Mouse (Mus musculus) A20 (cell line): ENCODE results near the gene Kif1c.
A peak's percentile ranks its signal among the peaks of the same experiment; 100 is the strongest.

Experiments
- DNase-seq: peaks from one replicate; pipeline ENCODE4 v3.0.0-alpha.2; 2011; ENCODE audit warnings: low read depth, low spot score

Kif1c gene

DNA sequence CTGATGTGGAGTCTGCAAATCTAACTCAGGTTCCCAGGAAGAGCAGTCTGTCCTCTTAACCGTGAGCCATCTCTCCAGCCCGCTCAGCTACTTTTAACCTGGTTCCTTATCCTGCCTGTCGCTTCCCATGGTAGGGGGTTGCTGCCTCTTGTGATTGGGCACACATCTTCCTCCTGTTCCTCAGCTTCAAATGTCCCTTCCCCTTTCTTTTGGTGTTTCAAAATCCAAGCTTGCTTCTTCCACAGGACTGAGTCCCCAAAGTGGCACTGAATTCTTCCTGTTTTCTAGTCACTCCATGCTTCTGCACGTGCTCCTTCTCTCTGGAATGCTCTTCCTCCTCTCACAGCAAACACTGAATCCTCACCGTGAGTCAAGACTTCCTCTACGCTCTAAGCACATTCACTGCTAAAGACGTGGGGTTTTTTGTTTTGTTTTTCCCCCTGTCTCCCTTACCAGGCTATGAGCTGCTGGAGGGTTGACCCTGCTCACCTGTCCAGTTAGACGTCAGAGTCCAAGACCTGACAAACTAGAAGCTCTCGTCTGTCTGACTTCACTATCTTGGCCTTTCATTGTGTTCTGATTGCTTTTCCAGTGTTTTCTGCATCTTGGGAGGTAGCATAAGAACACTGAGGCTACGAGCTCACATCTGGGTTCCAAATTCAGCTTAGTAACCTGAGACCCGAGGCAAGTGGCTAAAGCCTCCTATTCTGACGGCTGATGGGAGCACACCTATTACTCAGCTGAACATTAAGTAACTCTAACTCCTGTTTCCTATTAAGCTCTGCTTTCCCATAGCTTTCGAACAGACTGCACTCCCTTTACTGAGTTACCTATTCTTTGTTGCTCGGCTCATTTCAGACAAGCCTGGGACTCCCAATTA, 32.8 kb upstream of the Kif1c start:
- DNase-seq = no peak

DNA sequence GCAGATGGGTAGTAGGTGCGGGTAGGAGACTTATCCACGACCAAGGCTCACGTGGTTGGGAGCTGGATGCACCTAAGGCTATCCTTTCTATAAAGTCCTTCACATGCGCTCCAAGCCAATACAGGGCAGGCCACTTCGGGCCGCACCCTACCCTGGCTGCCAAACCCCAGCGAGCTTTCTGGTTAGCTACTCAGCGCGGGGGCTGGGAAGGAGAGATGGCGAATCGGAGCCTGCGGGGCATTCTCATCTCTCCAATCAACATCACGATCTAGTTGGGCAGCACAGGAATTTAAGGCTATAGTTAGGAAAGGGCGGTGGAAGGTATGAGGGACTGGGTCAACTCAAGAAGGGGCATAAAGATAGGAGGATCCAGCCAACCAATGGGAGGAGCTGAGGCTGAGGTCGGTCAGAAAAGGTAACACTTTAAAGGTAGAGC, 32.0 kb upstream of the Kif1c start:
- DNase-seq = no peak

DNA sequence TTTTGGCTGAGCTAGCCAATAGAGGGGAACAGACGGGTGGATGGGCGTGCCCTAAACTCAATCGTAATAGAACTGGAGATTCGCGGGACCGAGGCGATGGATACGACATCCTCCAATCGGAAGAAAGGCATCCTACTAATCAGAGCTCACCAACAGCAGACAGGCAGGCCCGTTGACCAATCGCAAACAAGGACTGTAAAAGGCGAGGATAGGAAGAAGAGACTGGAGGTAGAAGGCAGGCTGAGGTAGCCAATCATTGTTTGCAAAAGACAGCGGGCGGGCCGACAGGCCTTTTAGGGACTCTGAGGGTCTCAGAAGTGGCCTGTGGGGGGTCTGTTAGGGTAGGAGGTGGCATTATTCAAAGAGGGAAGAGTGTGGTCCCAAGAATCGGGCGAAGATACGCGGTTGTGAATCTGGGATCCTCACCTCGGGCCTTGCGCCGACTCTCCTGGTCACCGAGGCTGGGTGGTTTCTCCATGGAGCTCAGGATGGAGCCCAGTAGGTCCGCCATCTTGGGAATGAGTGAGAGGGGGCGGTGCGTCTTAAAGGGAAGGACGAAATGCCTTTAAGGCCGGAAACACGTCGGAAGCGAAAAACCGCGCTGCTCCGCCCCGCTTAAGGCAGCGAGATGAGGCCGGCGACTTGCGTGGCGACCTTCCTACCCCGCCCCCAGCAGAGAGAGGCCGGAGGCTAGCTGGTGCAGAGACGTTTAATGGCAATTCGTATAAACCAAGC, 31.4 kb upstream of the Kif1c start, which contains the start of gene Spag7:
Gene Spag7 (minus strand): TSS at position 646 of the 735 bp plus-strand sequence.
- DNase-seq = peak; percentile 99

DNA sequence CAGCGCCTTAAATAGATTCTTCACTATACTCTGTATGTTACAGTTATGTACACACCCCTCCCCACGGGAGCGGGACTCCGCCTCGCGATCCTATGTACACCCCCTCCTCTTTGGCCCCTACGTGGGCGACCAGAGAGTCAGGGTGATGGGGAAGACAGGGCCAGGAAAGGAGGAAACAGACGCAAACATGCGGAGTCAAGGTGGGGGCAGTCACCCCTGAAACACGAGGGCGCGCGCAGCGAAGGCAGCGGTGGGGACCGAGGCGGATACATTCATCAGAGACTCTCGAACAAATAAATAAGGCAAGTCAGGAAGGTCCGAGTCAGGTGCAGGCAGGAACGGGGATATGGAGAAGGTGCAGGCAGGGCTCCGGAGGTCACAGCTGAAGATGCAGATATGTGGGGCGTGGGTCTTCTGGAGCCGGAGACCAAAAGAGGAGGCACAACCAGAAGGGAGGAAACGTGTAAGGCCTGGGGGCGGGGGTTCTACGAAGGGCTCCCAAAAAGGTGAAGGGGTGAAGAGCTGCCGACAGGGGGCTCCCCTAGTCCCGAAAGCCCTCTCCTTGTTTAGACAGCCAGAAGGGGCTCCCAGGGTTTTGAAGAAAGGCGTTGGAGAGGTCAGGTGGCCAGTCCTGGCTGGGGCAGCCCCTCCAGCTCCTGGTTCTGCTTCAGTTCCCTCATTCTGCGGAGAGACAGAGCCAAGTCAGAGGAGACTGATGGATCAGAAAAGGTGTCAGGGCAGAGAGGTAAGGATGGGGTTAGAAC, 30.6 kb upstream of the Kif1c start:
- peak; percentile 94 for DNase-seq

DNA sequence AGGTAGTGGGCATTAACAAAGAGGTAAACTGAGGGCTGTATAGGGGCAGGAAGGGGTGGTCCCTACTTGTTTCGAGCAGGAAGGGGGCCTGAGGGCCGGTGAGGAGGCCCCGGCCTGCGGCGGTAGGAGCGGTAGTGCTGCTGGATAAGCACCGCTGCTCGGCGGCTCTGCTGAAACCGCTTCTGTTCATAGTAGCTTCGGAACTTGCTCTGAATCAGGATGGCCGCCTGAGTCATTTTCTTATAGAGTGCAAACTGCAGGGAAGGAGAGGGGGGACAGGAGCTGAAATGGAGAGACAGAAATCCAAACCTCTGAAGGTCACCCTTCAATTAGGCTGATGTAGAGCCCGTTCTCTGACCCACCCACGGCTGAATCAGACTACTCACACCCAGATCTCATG, 29.9 kb upstream of the Kif1c start:
- no peak for DNase-seq

DNA sequence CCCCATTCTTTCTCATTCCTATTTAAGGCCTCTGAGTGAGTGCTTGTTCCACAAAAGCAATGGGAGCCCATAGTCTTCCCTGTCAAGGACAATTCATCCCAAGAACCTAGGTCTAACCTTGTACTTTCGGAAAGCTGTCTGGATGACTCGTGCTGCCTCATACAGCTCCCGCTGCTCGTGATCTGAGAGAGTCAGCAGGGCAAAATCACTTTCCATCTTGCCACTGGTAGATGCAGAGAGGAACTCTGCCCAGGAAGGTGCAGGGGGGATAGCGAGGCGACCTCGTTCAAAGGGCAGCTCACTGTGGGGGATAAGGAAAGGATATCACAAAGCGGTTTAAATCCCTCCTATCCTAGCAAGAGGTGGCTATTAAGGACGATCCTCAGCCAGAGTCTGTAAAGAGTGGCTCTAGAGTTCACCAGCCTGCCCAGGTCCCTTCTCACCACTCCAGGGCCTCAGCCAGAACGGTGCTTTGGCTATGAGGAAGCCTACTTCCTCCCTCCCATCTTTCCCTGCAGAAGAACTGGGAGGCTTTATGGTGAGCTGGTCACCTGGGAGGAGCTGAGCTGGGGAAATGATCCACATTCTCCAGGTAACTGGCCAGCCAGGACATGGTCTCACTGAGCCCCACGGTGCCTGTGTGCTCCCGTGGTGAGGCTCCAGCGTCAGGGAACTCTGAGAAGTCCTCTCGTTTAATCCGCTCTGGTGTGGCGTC, 28.9 kb upstream of the Kif1c start:
- DNase-seq = no peak

DNA sequence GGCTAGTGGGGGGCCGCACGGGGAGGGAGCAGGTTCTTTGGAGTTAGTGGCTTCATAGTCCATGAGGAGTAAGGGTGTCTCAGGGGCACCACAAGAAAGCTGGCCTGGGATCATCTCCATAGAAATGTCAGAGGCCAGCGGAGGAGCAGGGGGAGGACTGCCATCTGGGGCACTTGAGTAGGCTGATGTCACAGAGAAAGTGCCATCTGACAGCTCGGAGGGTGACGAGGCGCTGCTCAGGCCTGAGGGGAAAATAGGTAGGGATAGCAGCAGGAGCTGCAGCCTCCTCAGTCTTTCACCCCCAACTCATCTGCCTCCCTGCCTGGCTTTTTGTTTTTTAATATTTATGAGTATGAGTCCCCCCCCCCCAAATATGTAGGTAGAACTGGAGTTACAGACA, 26.3 kb upstream of the Kif1c start:
- DNase-seq = no peak

DNA sequence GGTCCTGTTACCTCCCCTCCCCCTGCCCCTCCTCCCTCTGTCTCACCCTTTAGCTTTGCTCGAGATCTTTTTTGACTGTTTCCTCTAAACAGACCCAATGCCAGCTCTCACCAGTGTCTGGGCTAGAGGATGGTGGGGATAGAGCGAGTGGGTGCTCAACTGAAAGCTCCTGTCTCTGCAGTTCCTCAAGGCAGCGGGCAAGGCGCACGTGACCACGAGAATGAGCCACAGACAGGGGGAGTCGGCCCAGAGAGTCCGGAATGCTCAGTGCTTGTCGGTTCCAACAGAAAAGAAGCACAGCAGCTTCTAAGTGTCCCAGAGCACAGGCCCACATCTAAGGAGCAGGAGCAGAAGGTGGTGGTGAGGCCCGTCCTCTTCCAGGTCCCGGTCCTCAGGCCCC, 25.8 kb upstream of the Kif1c start:
- DNase-seq = no peak

DNA sequence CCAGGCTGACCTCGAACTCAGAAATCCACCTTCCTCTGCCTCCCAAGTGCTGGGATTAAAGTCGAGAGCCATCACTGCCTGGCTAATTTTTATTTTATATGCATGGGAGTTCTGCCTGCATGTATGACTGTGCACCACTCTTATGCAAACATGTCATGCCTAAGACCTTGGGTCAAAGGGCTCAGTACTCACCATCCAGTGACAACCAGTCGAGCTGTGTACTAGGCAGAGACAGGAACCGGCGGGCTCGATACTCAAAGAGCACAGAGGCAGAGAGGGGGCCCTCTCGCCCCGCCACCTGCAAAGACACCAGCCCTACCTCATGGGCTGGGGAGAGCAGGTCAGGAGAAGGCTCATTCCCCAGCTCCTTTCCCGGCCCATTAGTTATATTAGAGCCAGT, 22.3 kb upstream of the Kif1c start:
- DNase-seq = no peak

DNA sequence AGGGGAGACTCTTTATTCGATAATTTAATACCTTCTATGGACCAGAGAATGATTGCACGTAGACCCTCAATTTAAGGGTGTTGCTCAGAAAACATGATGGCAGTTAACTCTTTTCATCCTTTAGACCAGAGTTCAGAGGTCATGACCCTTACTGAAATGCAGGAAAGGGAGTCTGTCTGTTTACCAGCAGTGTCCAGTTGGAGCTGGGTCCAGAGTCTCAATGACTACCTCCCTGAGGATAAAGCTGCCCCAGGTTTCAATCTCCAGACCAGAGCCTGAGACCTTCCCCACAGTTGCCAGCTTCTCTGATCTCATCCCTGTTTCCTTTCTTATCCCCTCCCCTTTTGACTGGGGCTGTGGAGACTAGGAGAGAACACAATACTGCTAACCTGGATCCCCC, 21.8 kb upstream of the Kif1c start:
- DNase-seq = no peak

DNA sequence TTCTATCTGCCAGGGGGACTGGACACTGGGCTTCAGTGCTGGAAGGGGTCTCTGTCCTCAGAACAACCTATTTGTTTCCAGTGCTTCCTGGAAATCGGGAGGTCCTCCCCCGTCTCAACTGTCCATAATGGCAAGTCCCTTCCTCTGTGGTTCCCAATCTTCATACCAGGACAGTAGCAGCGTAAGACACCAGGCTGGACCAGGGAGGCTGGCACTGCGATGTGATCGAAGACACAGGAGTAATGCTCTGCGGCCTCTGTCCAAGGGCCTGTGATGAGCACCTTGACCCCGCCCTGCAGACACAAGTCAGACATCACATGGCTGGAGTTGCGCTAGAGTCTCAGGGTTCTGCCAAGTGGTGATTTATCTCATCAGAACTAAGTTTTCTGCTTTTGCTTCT, 21.0 kb upstream of the Kif1c start:
- DNase-seq = no peak

DNA sequence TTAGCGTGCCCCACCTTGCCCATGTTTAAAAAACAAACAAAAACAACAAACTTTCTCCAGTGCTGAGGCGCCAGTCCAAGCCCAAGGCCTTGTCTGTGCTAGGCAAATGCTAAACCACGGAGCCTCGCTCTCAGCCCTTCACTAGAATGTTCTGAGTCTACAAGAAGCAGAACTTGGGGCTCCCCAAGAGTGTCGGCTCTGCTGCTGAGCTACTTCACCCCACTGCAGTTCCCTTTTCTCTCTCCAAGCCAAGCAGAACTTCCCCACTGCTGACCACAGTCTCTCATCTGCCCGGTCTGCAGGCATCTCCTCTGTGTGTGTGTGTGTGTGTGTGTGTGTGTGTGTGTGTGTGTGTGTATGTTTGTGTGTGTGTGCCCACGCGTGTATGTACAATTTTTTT, 20.5 kb upstream of the Kif1c start:
- peak; percentile 86 for DNase-seq

DNA sequence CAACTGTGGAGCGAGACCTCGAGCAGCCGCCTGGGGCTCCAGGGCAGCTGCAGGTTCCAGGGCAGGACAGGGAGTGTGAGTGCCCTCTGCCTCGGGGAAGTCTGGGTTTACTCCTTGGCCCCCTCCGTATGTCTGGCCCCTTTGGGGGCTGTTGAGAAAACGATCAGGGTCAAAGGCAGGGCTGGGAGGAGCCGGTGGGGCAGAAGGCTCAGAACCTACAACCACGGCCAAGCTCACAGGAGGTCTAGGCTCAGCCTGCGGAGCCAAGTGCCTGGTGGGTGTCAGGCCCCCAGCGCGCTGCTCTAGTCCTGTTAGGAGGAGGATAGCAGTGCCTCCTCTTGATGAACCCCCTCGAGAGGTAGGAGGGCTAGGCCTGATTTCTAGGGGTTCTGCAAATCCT, 19.2 kb upstream of the Kif1c start:
- no peak for DNase-seq

DNA sequence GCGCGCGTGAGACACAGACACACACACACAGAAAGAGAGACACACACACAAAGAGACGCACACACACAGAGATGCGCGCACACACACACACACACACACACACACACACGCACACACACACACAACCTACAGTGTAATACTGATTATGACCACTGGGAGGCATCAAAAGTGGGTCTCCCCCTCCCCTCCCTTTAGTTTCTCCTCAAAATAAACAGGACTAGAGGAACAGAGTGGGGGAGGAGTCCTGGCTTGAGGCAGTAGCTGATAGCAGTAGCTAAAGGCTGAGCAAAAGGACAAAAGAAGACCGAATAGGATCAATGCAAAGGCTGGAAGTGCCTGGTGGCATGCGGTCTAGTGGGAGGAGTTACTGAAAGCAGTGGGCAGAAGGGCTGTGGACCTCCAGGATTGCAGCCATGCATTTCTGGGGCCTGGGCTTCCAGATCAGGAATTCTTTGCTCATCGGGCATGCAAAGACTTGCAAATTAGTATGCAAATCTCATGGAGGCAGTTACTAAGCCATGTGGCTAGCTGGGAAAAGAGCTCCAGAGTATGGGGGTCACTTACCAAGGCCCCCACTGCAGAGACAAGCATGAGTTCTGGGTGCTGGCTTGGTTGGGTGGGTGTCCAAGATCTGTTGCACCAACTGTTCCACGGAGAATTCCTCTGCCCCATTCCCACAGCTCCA, 18.3 kb upstream of the Kif1c start:
- DNase-seq = peak; percentile 63

DNA sequence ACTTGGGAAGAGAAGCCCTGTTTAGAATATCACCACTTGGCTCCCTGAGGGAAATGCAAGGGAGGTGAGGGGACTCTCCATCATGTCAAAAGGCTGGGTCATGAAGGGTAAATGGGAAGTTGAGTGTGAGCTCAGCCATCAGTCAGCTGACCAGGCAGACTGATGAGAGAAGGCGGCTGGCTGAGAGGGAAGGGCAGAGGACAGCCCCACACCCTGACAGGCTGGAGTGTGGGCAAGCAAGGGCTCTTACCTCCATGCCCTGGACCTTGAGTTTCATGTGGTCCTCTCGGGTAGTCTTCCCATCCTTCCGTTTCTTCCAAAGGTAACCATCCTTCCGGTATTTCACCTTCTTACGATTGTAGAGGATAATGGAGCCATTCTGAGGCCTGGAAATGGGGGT, 16.7 kb upstream of the Kif1c start:
- DNase-seq = no peak

DNA sequence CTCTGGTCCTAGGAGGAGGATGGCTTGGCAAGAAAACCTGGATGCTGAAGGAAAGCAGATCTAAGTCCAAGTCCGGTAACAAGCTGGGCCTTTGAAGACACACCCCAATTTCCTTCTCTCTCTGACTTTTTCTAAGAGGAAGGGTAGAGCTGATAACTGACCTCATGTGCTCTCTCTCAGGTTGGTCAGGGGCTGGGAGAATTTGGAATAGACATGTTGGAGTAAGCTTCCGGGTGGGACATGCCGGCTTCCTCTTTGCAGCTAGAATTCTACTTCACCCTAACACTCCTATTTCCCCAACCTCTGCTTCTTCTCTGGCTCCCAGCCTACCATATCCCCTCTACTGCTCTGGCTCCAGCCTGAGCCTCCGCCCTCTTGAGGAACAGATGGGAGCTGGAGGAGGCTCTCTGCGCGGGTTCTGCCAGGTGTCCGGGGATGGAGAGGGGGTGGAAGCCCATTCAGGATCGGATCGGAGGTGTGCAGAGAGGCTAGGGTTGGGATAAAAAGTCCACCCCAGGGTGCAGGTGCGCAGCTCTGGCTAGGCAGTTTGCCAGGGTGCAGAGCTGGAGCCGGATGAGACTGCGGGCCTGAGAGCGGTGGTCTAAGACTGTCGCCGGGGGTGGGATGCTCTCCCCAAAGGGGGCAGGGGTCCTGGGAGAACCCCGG, 13.3 kb upstream of the Kif1c start:
- no peak for DNase-seq

DNA sequence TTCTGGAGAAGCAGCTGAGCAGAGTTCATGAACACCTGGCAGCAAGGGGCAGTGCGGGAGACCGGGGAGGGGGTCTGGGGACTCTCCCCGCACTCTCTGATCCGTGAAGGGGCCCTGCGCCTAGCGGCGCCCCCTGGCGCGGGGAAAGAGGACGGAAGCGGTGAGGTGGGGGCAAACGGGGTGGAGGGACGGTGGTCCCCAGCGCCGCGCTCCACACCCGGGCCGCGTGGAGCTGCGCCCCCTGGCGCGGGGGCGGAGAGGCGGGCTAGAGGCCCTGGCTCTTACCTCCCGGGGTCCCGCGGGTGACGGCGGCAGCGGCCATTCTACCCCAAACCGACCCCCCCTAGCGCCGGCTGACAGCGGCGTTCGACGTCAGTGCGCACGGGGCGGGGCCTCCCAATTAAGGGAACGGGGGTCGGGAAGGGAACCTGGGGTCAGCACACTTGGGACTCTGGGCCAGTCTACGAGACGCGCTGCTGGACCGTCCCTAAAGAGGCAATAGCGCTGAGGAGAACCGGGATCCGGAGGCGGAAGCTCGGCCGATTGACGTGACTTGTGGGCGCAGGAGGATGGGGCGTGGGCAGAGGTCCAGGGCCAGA, 12.6 kb upstream of the Kif1c start, which contains the start of gene Camta2:
Gene Camta2 (minus strand): TSS at position 505 of the 599 bp plus-strand sequence.
- peak; percentile 91 for DNase-seq

DNA sequence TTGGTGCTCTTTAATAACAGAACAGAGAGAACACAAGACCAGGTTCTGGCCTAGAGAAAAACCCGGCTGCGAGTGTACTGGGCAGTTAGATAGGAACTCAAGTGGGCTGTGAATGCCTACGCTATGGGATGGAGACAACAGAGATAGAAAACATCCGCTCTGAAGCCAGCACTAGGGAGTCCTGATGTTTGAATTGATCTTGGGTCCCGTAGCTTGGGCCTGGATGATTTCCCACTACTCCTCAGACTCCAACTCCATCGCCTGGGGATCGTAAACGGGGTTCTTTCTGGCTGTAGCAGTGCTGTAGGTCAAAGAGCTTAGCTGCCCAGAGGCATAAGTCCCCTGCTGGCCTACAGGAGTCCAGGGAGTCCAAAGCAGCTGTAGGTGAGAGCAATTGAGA, 12.0 kb upstream of the Kif1c start:
- DNase-seq = no peak

DNA sequence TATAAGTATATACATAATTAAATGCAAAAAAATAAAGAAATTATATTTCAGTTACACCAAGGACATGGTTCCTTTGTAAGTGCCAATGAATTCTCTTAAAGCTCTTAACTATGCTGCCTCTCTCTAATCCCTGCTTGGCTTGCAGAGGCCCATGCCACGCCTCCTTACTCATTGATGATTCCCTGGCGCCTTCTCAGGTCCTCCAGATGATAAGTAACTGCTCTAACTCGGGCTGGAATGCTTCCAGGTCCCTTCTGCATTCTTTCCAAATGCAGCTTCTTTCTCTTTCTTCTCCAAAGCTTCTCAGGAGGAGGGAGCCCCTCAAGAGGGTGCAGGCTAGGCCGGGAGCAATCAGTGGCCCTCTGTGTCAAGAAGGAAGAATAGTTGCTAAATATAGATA, 10.8 kb upstream of the Kif1c start:
- no peak for DNase-seq

DNA sequence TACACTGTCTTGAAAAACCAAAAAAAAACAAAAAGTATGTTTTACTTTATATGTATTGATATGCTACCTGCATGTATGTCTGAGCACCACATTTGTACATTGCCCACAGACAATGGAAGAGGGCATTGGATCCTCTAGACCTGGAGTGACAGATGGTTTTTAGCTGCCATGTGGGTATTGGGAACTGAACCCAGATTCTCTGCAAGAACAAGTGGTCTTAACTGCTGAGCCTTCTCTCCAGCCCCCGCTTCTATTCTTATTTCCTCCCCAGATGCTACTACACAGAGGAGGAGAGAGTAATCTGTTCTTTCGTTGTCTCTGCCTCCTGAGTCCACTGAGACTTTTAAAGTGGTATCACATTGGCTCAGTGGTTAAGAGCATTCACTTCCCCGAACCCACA, 6.8 kb upstream of the Kif1c start:
- DNase-seq = no peak
